23 mouse cellular contexts compared by ENCODE assay signal in genomic region chr7:119764377-119764776, GRCm38 (mm10). TPM values are rescaled to one million over a fixed set of nuclear protein-coding genes. Genes with fewer than 3 reads are reported as not detected.
A peak's percentile ranks its signal among the peaks of the same experiment; 100 is the strongest.
DNase-seq lines count a peak whose midpoint lies in the region; ATAC-seq and TF ChIP-seq lines count a peak whose summit lies in the region.
"Had no signal": no experiment of that assay in that cellular context is flagged by ENCODE, and none has a peak within 500 bp of the region (broad histone marks: within the 10 kb centered on the region; RNA-seq: fewer than 3 reads in every experiment).

No protein-coding gene starts in this region.

- no peak for TF ChIP-seq RAD21 in MEL (IDR thresholded peaks at IDR 0.05; ENCODE audit: low read depth, low read length)

- H3K9ac ChIP-seq in MEL (ENCODE audit: control insufficient read depth, low read depth, low read length, poor library complexity, severe bottlenecking) = no peak overlapping the region
- no peak overlapping the region for H3K9ac ChIP-seq in intestine, embryonic 15.5 days
- H3K9ac ChIP-seq in intestine, postnatal 0 days (ENCODE audit: low read depth, low read length) = no peak overlapping the region
- H3K9ac ChIP-seq: embryonic facial prominence, embryonic 12.5 days; forebrain, embryonic 13.5 days had no signal

- no peak overlapping the region for H3K27ac ChIP-seq in MEL (ENCODE audit: control insufficient read depth, low read depth, low read length)
- H3K27ac ChIP-seq in intestine, embryonic 15.5 days = no peak overlapping the region
- H3K27ac ChIP-seq in intestine, postnatal 0 days (ENCODE audit: low read depth, low read length) = no peak overlapping the region
- H3K27ac ChIP-seq: embryonic facial prominence, embryonic 10.5 days; embryonic facial prominence, embryonic 12.5 days; forebrain, embryonic 13.5 days had no signal

- WGBS in intestine, embryonic 15.5 days = 62% methylated on average over 3 of the region's 3 CpGs
- 46% methylated on average over 3 of the region's 3 CpGs for WGBS in intestine, postnatal 0 days

- no peak for TF ChIP-seq EP300 in MEL (IDR thresholded peaks at IDR 0.05; ENCODE audit: low read depth in 1 of 2, low read length in 2 of 2)

- no peaks in the 10 kb centered on the region for H3K79me2 ChIP-seq in MEL (ENCODE audit: control insufficient read depth, insufficient read depth, low read length, poor library complexity)

- H3K27me3 ChIP-seq in MEL (ENCODE audit: control insufficient read depth in 1 of 2, insufficient read depth in 2 of 2, low read length in 2 of 2) = peaks cover 0 to 4% of the 10 kb centered on the region in 2 experiments; a peak in 3 of 4 replicates
- no peaks in the 10 kb centered on the region for H3K27me3 ChIP-seq in intestine, embryonic 15.5 days (replicated peaks)
- H3K27me3 ChIP-seq in intestine, postnatal 0 days (replicated peaks; ENCODE audit: control insufficient read depth, insufficient read depth, low read length) = no peaks in the 10 kb centered on the region
- H3K27me3 ChIP-seq: CH12.LX; embryonic facial prominence, embryonic 12.5 days; forebrain, embryonic 13.5 days had no signal

- ATAC-seq in intestine, embryonic 15.5 days = peak; percentile 73
- ATAC-seq in intestine, postnatal 0 days = peak; percentile 89
- ATAC-seq: CD4-positive, CD25-positive, alpha-beta regulatory T cell, adult 4 months; forebrain, embryonic 13.5 days; forebrain, embryonic 16.5 days had no signal

- no peak for TF ChIP-seq POLR2A in MEL (IDR thresholded peaks at IDR 0.05; ENCODE audit: control insufficient read depth in 1 of 2, insufficient read depth in 1 of 2, low read depth in 1 of 2, low read length in 2 of 2, poor library complexity in 1 of 2)

- H3K9me3 ChIP-seq in MEL (replicated peaks; ENCODE audit: insufficient read depth, low read length) = no peaks in the 10 kb centered on the region
- no peaks in the 10 kb centered on the region for H3K9me3 ChIP-seq in intestine, embryonic 15.5 days
- H3K9me3 ChIP-seq in intestine, postnatal 0 days (ENCODE audit: control insufficient read depth) = no peaks in the 10 kb centered on the region
- H3K9me3 ChIP-seq: embryonic facial prominence, embryonic 10.5 days; embryonic facial prominence, embryonic 12.5 days; forebrain, embryonic 13.5 days; G1E had no signal

- no peak for DNase-seq in MEL (ENCODE audit: low read depth, low spot score)
- no peak for DNase-seq in kidney, adult 18-20 months
- no peak for DNase-seq in testis, postnatal 14 days (ENCODE audit: low spot score)
- DNase-seq in c-Kit-positive CD71-positive TER-119-positive erythroid progenitor cells, embryonic 14.5 days (ENCODE audit: low spot score) = no peak
- DNase-seq: adrenal gland, adult 2 months; adrenal gland, postnatal 10 days; adrenal gland, postnatal 25 days; B cell, adult 2 months; cerebellum, adult 11-12 months; cerebellum, adult 2 months; cerebellum, adult 9-10 months; cerebellum, postnatal 10 days; cerebellum, postnatal 25 days had no signal

- H3K36me3 ChIP-seq in MEL (ENCODE audit: control insufficient read depth in 1 of 2, insufficient read depth in 2 of 2, low read length in 2 of 2) = no peaks in the 10 kb centered on the region
- no peaks in the 10 kb centered on the region for H3K36me3 ChIP-seq in intestine, embryonic 15.5 days
- no peaks in the 10 kb centered on the region for H3K36me3 ChIP-seq in intestine, postnatal 0 days (ENCODE audit: control insufficient read depth, insufficient read depth)
- H3K36me3 ChIP-seq: embryonic facial prominence, embryonic 10.5 days; embryonic facial prominence, embryonic 12.5 days; G1E had no signal

- no peak overlapping the region for H3K4me2 ChIP-seq in intestine, embryonic 15.5 days (replicated peaks)
- H3K4me2 ChIP-seq in intestine, postnatal 0 days (replicated peaks; ENCODE audit: low read depth) = no peak overlapping the region
- H3K4me2 ChIP-seq: embryonic facial prominence, embryonic 12.5 days; forebrain, embryonic 13.5 days had no signal

- H3K4me1 ChIP-seq in MEL (ENCODE audit: control insufficient read depth in 1 of 2, insufficient read depth in 2 of 2, low read length in 2 of 2) = no peaks in the 10 kb centered on the region
- no peaks in the 10 kb centered on the region for H3K4me1 ChIP-seq in intestine, embryonic 15.5 days (replicated peaks)
- no peaks in the 10 kb centered on the region for H3K4me1 ChIP-seq in intestine, postnatal 0 days (replicated peaks; ENCODE audit: control insufficient read depth, insufficient read depth, low read length)
- H3K4me1 ChIP-seq: embryonic facial prominence, embryonic 10.5 days; embryonic facial prominence, embryonic 12.5 days; forebrain, embryonic 13.5 days had no signal

- no peak overlapping the region for H3K4me3 ChIP-seq in MEL (ENCODE audit: control insufficient read depth in 1 of 2, insufficient read depth in 1 of 2, low read depth in 2 of 2, low read length in 2 of 2)
- no peak overlapping the region for H3K4me3 ChIP-seq in intestine, embryonic 15.5 days (replicated peaks)
- H3K4me3 ChIP-seq in intestine, postnatal 0 days (ENCODE audit: low read depth, low read length) = no peak overlapping the region
- H3K4me3 ChIP-seq: embryonic facial prominence, embryonic 10.5 days; embryonic facial prominence, embryonic 12.5 days; forebrain, embryonic 13.5 days had no signal

- no peak for TF ChIP-seq CTCF in MEL (IDR thresholded peaks at IDR 0.05 in 2 of 3, conservative IDR thresholded peaks at IDR 0.05 in 1 of 3; ENCODE audit: control insufficient read depth in 1 of 3, insufficient read depth in 1 of 3, low read depth in 2 of 3, low read length in 3 of 3, poor library complexity in 1 of 3, severe bottlenecking in 1 of 3)
- TF ChIP-seq CTCF in intestine, postnatal 0 days (IDR thresholded peaks at IDR 0.05; ENCODE audit: low read depth) = no peak

TF ChIP-seq in MEL, 35 proteins besides CTCF, POLR2A, EP300 and RAD21 (continues in another document):
- TF ChIP-seq TCF12 (IDR thresholded peaks at IDR 0.05; ENCODE audit: low read depth, low read length) (no peak), GABPA (IDR thresholded peaks at IDR 0.05; ENCODE audit: low read depth, low read length) (no peak), CHD2 (IDR thresholded peaks at IDR 0.05; ENCODE audit: low read length) (no peak), BHLHE40 (IDR thresholded peaks at IDR 0.05; ENCODE audit: borderline replicate concordance, low read depth, low read length) (peak; percentile 53; the same call in 1 of the 2 replicates), MYC (IDR thresholded peaks at IDR 0.05; ENCODE audit: low read depth, low read length) (no peak), HCFC1 (IDR thresholded peaks at IDR 0.05; ENCODE audit: low read depth, low read length) (no peak), NRF1 (IDR thresholded peaks at IDR 0.05; ENCODE audit: insufficient read depth, low read depth, low read length, poor library complexity, severe bottlenecking) (no peak), KAT2A (conservative IDR thresholded peaks at IDR 0.05; ENCODE audit: low read depth, low read length) (no peak), ZKSCAN1 (IDR thresholded peaks at IDR 0.05; ENCODE audit: low read depth, low read length) (no peak), TBP (IDR thresholded peaks at IDR 0.05; ENCODE audit: low read depth, low read length) (no peak), JUND (IDR thresholded peaks at IDR 0.05; ENCODE audit: low read depth, low read length) (no peak), POLR2AphosphoS5 (IDR thresholded peaks at IDR 0.05; ENCODE audit: borderline replicate concordance, low read depth, low read length) (no peak), USF1 (IDR thresholded peaks at IDR 0.05; ENCODE audit: low read depth, low read length) (peak; percentile 50; the same call in 1 of the 2 replicates), ETS1 (IDR thresholded peaks at IDR 0.05; ENCODE audit: low read depth, low read length) (no peak), ZMIZ1 (IDR thresholded peaks at IDR 0.05; ENCODE audit: low read depth, low read length) (no peak), USF2 (IDR thresholded peaks at IDR 0.05; ENCODE audit: borderline replicate concordance in 1 of 2, insufficient read depth in 1 of 2, low read depth in 1 of 2, low read length in 2 of 2) (no peak), RCOR1 (IDR thresholded peaks at IDR 0.05; ENCODE audit: low read depth, low read length) (peak; percentile 70; the same call in 1 of the 2 replicates), UBTF (IDR thresholded peaks at IDR 0.05; ENCODE audit: borderline replicate concordance, insufficient read depth, low read depth, low read length) (no peak), TAL1 (IDR thresholded peaks at IDR 0.05; ENCODE audit: low read length) (no peak), ZC3H11A (IDR thresholded peaks at IDR 0.05; ENCODE audit: low read depth, low read length) (no peak)

RNA-seq across cellular contexts. Expression of gene Acsm3, which starts 3.7 kb away (rescaled TPM):
- 0.08 TPM in 1 of 2 replicates, not detected in the other for total RNA-seq in MEL (2012; rRNA removed)
- polyA plus RNA-seq in MEL (2012; ENCODE audit: insufficient read depth in 1 of 2, insufficient read length in 2 of 2, low read depth in 1 of 2, low replicate concordance in 2 of 2, missing spikeins in 1 of 2) = under 1 TPM in 1 of 2 experiments, not detected in 1; 0.54 TPM
- 9.1 and 9.2 TPM in 2 replicates for polyA plus RNA-seq in intestine, embryonic 15.5 days (2015; fragmentation: Nextera tagmentation; extraction: Ambion mirVana)
- 0.80 and 0.94 TPM in 2 replicates for polyA plus RNA-seq in intestine, postnatal 0 days (2015; fragmentation: Nextera tagmentation; extraction: Ambion mirVana)
- polyA plus RNA-seq: cortical plate, adult 2 months; embryonic facial prominence, embryonic 10.5 days; forebrain, embryonic 16.5 days; G1E had no signal

RNA-seq across cellular contexts. Expression of gene Rexo5, which starts 29.4 kb away (rescaled TPM):
- 10.9 and 11.7 TPM in 2 replicates for total RNA-seq in MEL (2012; rRNA removed)
- polyA plus RNA-seq in MEL (2012; ENCODE audit: insufficient read depth in 1 of 2, insufficient read length in 2 of 2, low read depth in 1 of 2, low replicate concordance in 2 of 2, missing spikeins in 1 of 2) = 10 to 100 TPM in 1 of 2 experiments, not detected in 1; 18.3 TPM
- 17.7 and 19.6 TPM in 2 replicates for polyA plus RNA-seq in intestine, embryonic 15.5 days (2015; fragmentation: Nextera tagmentation; extraction: Ambion mirVana)
- 4.1 and 6.5 TPM in 2 replicates for polyA plus RNA-seq in intestine, postnatal 0 days (2015; fragmentation: Nextera tagmentation; extraction: Ambion mirVana)

RNA-seq across cellular contexts. Expression of gene Eri2, which starts 29.5 kb away (rescaled TPM):
- total RNA-seq in MEL (2012; rRNA removed) = 9.4 and 10.6 TPM in 2 replicates
- polyA plus RNA-seq in MEL (2012; ENCODE audit: insufficient read depth in 1 of 2, insufficient read length in 2 of 2, low read depth in 1 of 2, low replicate concordance in 2 of 2, missing spikeins in 1 of 2) = 10 to 100 TPM in 1 of 2 experiments, not detected in 1; 11.0 TPM
- polyA plus RNA-seq in intestine, embryonic 15.5 days (2015; fragmentation: Nextera tagmentation; extraction: Ambion mirVana) = 16.0 and 18.8 TPM in 2 replicates
- 4.2 and 5.0 TPM in 2 replicates for polyA plus RNA-seq in intestine, postnatal 0 days (2015; fragmentation: Nextera tagmentation; extraction: Ambion mirVana)

RNA-seq across cellular contexts. Expression of gene Thumpd1, which starts 43.8 kb away (rescaled TPM):
- 56.7 and 67.5 TPM in 2 replicates for total RNA-seq in MEL (2012; rRNA removed)
- 10 to 100 TPM in 1 of 2 experiments, not detected in 1; 56.4 TPM for polyA plus RNA-seq in MEL (2012; ENCODE audit: insufficient read depth in 1 of 2, insufficient read length in 2 of 2, low read depth in 1 of 2, low replicate concordance in 2 of 2, missing spikeins in 1 of 2)
- polyA plus RNA-seq in intestine, embryonic 15.5 days (2015; fragmentation: Nextera tagmentation; extraction: Ambion mirVana) = 61.9 and 62.9 TPM in 2 replicates
- 23.2 and 23.8 TPM in 2 replicates for polyA plus RNA-seq in intestine, postnatal 0 days (2015; fragmentation: Nextera tagmentation; extraction: Ambion mirVana)
